Mouse (Mus musculus): ENCODE measurements around the gene Akap9. TPM values are rescaled to one million over a fixed set of nuclear protein-coding genes. Genes with fewer than 3 reads are reported as not detected.
"Not testable (repeated sequence)": the region's sequence is repeated elsewhere in the genome, so short reads cannot be mapped to it uniquely, and the experiment has no call there.

The Akap9 gene
- polyA plus RNA-seq, 1 experiment from 2014 or later, result 51.3 TPM

GRCm38 (mm10) chr5:3935266-3935665 is 7.4 kb downstream of the Akap9 start:
- Histone ChIP-seq H3K4me2 (no peak overlapping the region), H3K36me3 (0 out of 2 replicates have a peak, but pooled peaks cover 5% of the 10 kb centered on the region), H3K4me1 (peaks cover 26% of the 10 kb centered on the region), H3K27me3 (replicated peaks) (no peaks in the 10 kb centered on the region), H3K4me3 (no peak overlapping the region), H3K9ac (no peak overlapping the region), H3K27ac (no peak overlapping the region), H3K9me3 (replicated peaks) (no peaks in the 10 kb centered on the region)
- WGBS (ENCODE audit: insufficient replicate concordance), result 77% methylated on average over 5 of the region's 5 CpGs
- ATAC-seq, result no peak

- WGBS (ENCODE audit: insufficient replicate concordance), result 79% methylated on average over 8 of the region's 8 CpGs
- no peak overlapping the region for H3K9ac ChIP-seq
- 0 out of 2 replicates have a peak, but pooled peaks cover 5% of the 10 kb centered on the region for H3K36me3 ChIP-seq
- H3K4me2 ChIP-seq, result no peak overlapping the region
- no peak overlapping the region for H3K27ac ChIP-seq
- ATAC-seq, result no peak
- no peak overlapping the region for H3K4me3 ChIP-seq
- H3K9me3 ChIP-seq (replicated peaks), result no peaks in the 10 kb centered on the region
- H3K27me3 ChIP-seq (replicated peaks), result no peaks in the 10 kb centered on the region
- peaks cover 25% of the 10 kb centered on the region for H3K4me1 ChIP-seq
Observed at GRCm38 (mm10) chr5:3935778-3936554, 8.1 kb downstream of the Akap9 start.

GRCm38 (mm10) chr5:3938905-3939304 is 11.1 kb downstream of the Akap9 start:
- no peak overlapping the region for H3K4me2 ChIP-seq
- no peaks in the 10 kb centered on the region for H3K9me3 ChIP-seq (replicated peaks)
- no peak for ATAC-seq
- H3K27me3 ChIP-seq (replicated peaks), result no peaks in the 10 kb centered on the region
- H3K9ac ChIP-seq, result no peak overlapping the region
- H3K36me3 ChIP-seq, result 0 out of 2 replicates have a peak, but pooled peaks cover 2% of the 10 kb centered on the region
- H3K4me3 ChIP-seq, result no peak overlapping the region
- H3K27ac ChIP-seq, result no peak overlapping the region
- peaks cover 20% of the 10 kb centered on the region for H3K4me1 ChIP-seq
- 82% methylated on average over 3 of the region's 3 CpGs for WGBS (ENCODE audit: insufficient replicate concordance)

- Histone ChIP-seq H3K4me3 (no peak overlapping the region), H3K9ac (no peak overlapping the region), H3K36me3 (0 out of 2 replicates have a peak, but pooled peaks cover 2% of the 10 kb centered on the region), H3K27ac (no peak overlapping the region), H3K27me3 (replicated peaks) (no peaks in the 10 kb centered on the region), H3K4me1 (peaks cover 20% of the 10 kb centered on the region), H3K9me3 (replicated peaks) (no peaks in the 10 kb centered on the region), H3K4me2 (no peak overlapping the region)
- no peak; the same call in 1 of the 2 replicates for ATAC-seq
- WGBS (ENCODE audit: insufficient replicate concordance), result 79% methylated on average over 5 of the region's 5 CpGs
Observed at GRCm38 (mm10) chr5:3939335-3939734, 11.5 kb downstream of the Akap9 start.

GRCm38 (mm10) chr5:3941240-3941639 is 13.4 kb downstream of the Akap9 start:
- WGBS (ENCODE audit: insufficient replicate concordance), result 82% methylated on average over 2 of the region's 2 CpGs

GRCm38 (mm10) chr5:3943169-3943568 is 15.3 kb downstream of the Akap9 start:
- H3K36me3 ChIP-seq; H3K27me3 ChIP-seq (replicated peaks); H3K4me3 ChIP-seq; H3K4me2 ChIP-seq; H3K27ac ChIP-seq; ATAC-seq; H3K9ac ChIP-seq; H3K9me3 ChIP-seq (replicated peaks): not testable (repeated sequence)
- WGBS (ENCODE audit: insufficient replicate concordance), result 77% methylated on average over 4 of the region's 4 CpGs
- H3K4me1 ChIP-seq, result peaks cover 12% of the 10 kb centered on the region

More at GRCm38 (mm10) chr5:3941240-3941639, 13.4 kb downstream of the Akap9 start:
- H3K9ac ChIP-seq, result no peak overlapping the region
- peaks cover 18% of the 10 kb centered on the region for H3K4me1 ChIP-seq
- no peaks in the 10 kb centered on the region for H3K27me3 ChIP-seq (replicated peaks)
- no peak overlapping the region for H3K4me3 ChIP-seq
- no peak overlapping the region for H3K4me2 ChIP-seq
- H3K36me3 ChIP-seq, result 0 out of 2 replicates have a peak, but pooled peaks cover 2% of the 10 kb centered on the region
- ATAC-seq, result no peak
- no peaks in the 10 kb centered on the region for H3K9me3 ChIP-seq (replicated peaks)
- H3K27ac ChIP-seq, result no peak overlapping the region

- ATAC-seq, result no peak
- H3K4me1 ChIP-seq, result no peaks in the 10 kb centered on the region
- no peak overlapping the region for H3K27ac ChIP-seq
- WGBS (ENCODE audit: insufficient replicate concordance), result 91% methylated on average over 6 of the region's 6 CpGs
- H3K9me3 ChIP-seq (replicated peaks), result no peaks in the 10 kb centered on the region
- no peak overlapping the region for H3K4me2 ChIP-seq
- no peaks in the 10 kb centered on the region for H3K27me3 ChIP-seq (replicated peaks)
- H3K36me3 ChIP-seq, result peaks cover 65% of the 10 kb centered on the region
- no peak overlapping the region for H3K4me3 ChIP-seq
- H3K9ac ChIP-seq, result no peak overlapping the region
Observed at GRCm38 (mm10) chr5:3952498-3952897, 24.6 kb downstream of the Akap9 start.

- H3K27ac ChIP-seq, result no peak overlapping the region
- H3K4me3 ChIP-seq, result no peak overlapping the region
- no peak overlapping the region for H3K4me2 ChIP-seq
- peaks cover 62% of the 10 kb centered on the region for H3K36me3 ChIP-seq
- no peaks in the 10 kb centered on the region for H3K4me1 ChIP-seq
- 76% methylated on average over 1 of the region's 1 CpGs for WGBS (ENCODE audit: insufficient replicate concordance)
- H3K9me3 ChIP-seq (replicated peaks), result no peaks in the 10 kb centered on the region
- ATAC-seq, result no peak
- H3K9ac ChIP-seq, result no peak overlapping the region
- H3K27me3 ChIP-seq (replicated peaks), result no peaks in the 10 kb centered on the region
Observed at GRCm38 (mm10) chr5:3954541-3954940, 26.7 kb downstream of the Akap9 start.

- Histone ChIP-seq H3K27me3 (replicated peaks) (no peaks in the 10 kb centered on the region), H3K4me2 (no peak overlapping the region), H3K9me3 (replicated peaks) (no peaks in the 10 kb centered on the region), H3K4me3 (no peak overlapping the region), H3K4me1 (no peaks in the 10 kb centered on the region), H3K27ac (no peak overlapping the region), H3K36me3 (peaks cover 50% of the 10 kb centered on the region), H3K9ac (no peak overlapping the region)
- no peak for ATAC-seq
- 84% methylated on average over 7 of the region's 7 CpGs for WGBS (ENCODE audit: insufficient replicate concordance)
Observed at GRCm38 (mm10) chr5:3961286-3961685, 33.4 kb downstream of the Akap9 start.

- no peak for ATAC-seq
- Histone ChIP-seq H3K9ac (no peak overlapping the region), H3K27ac (no peak overlapping the region), H3K4me3 (no peak overlapping the region), H3K27me3 (replicated peaks) (no peaks in the 10 kb centered on the region), H3K9me3 (replicated peaks) (no peaks in the 10 kb centered on the region), H3K4me1 (no peaks in the 10 kb centered on the region), H3K36me3 (peaks cover 34% of the 10 kb centered on the region), H3K4me2 (no peak overlapping the region)
- 79% methylated on average over 9 of the region's 9 CpGs for WGBS (ENCODE audit: insufficient replicate concordance)
Observed at GRCm38 (mm10) chr5:3968415-3968814, 40.6 kb downstream of the Akap9 start.

- Histone ChIP-seq H3K27ac (no peak overlapping the region), H3K4me3 (no peak overlapping the region), H3K27me3 (replicated peaks) (no peaks in the 10 kb centered on the region), H3K36me3 (peaks cover 39% of the 10 kb centered on the region), H3K4me2 (no peak overlapping the region), H3K9me3 (replicated peaks) (no peaks in the 10 kb centered on the region), H3K9ac (no peak overlapping the region), H3K4me1 (no peaks in the 10 kb centered on the region)
- WGBS (ENCODE audit: insufficient replicate concordance), result 85% methylated on average over 6 of the region's 6 CpGs
- no peak for ATAC-seq
Observed at GRCm38 (mm10) chr5:3969114-3969513, 41.3 kb downstream of the Akap9 start.

- Histone ChIP-seq H3K9ac (no peak overlapping the region), H3K9me3 (replicated peaks) (no peaks in the 10 kb centered on the region), H3K36me3 (peaks cover 52% of the 10 kb centered on the region), H3K27ac (no peak overlapping the region), H3K4me3 (no peak overlapping the region), H3K4me2 (no peak overlapping the region), H3K4me1 (no peaks in the 10 kb centered on the region), H3K27me3 (replicated peaks) (no peaks in the 10 kb centered on the region)
- WGBS (ENCODE audit: insufficient replicate concordance), result 49% methylated on average over 2 of the region's 2 CpGs
- no peak for ATAC-seq
Observed at GRCm38 (mm10) chr5:3970936-3971335, 43.1 kb downstream of the Akap9 start.
